Mouse (Mus musculus) G1E (cell line): ENCODE measurements at regions not wholly inside any gene's neighbourhood (a gene's known extent, or its start where the extent isn't known, plus 50 kb on each side); places are given as distances from the start of the nearest gene placed in this dataset.
"Not testable (repeated sequence)": the region's sequence is repeated elsewhere in the genome, so short reads cannot be mapped to it uniquely, and the experiment has no call there.

Experiments
- ATAC-seq: 2 replicates; pipeline ENCODE4 v1.8.0; 2016; ENCODE audit warnings: mild to moderate bottlenecking; ENCODE audit not compliant: insufficient number of reproducible peaks, poor library complexity, low FRiP score, severe bottlenecking; ENCODE audit errors: extremely low read depth
- DNase-seq: peaks from one replicate; pipeline ENCODE4 v3.0.0; 2012; ENCODE audit warnings: low spot score
- H3K27me3 ChIP-seq: 2 replicates; pipeline ENCODE4 v1.6.1; 2012; ENCODE audit warnings: mild to moderate bottlenecking, low read length, inconsistent platforms; ENCODE audit not compliant: insufficient read depth
- H3K36me3 ChIP-seq: replicated peaks from 2 replicates; pipeline ENCODE3; 2012; ENCODE audit warnings: mild to moderate bottlenecking, inconsistent platforms
- H3K4me1 ChIP-seq: 2 replicates; pipeline ENCODE4 v1.6.1; 2012; ENCODE audit warnings: low read depth, low read length, inconsistent platforms, mixed read lengths; ENCODE audit not compliant: insufficient read depth
- H3K4me3 ChIP-seq: 2 replicates; pipeline ENCODE4 v1.5.1; 2012; ENCODE audit warnings: low read depth, mild to moderate bottlenecking, inconsistent platforms, low read length, moderate library complexity, mixed read lengths
- H3K9me3 ChIP-seq: replicated peaks from 2 replicates; pipeline ENCODE4 v1.6.1; 2012; ENCODE audit warnings: inconsistent platforms
- CTCF ChIP-seq: IDR thresholded peaks from 2 replicates; pipeline ENCODE4 v1.5.1; 2012; ENCODE audit warnings: low read depth, low read length, inconsistent platforms, mixed read lengths
- GATA1 ChIP-seq: IDR thresholded peaks from 2 replicates; pipeline ENCODE4 v1.6.1; 2012; ENCODE audit warnings: borderline replicate concordance, low read length, inconsistent platforms, mixed read lengths
- GATA2 ChIP-seq: IDR thresholded peaks from 2 replicates; pipeline ENCODE4 v1.6.1; 2012; ENCODE audit warnings: low read depth, low read length, inconsistent platforms, borderline replicate concordance
- POLR2AphosphoS5 ChIP-seq: IDR thresholded peaks from 2 replicates; pipeline ENCODE4 v1.6.1; 2012; ENCODE audit warnings: low read depth, low read length, inconsistent platforms; ENCODE audit not compliant: insufficient replicate concordance
- TAL1 ChIP-seq: conservative IDR thresholded peaks from 2 replicates; pipeline ENCODE4 v1.6.1; 2012; ENCODE audit warnings: low read depth, low read length, inconsistent platforms, mixed read lengths

DNA sequence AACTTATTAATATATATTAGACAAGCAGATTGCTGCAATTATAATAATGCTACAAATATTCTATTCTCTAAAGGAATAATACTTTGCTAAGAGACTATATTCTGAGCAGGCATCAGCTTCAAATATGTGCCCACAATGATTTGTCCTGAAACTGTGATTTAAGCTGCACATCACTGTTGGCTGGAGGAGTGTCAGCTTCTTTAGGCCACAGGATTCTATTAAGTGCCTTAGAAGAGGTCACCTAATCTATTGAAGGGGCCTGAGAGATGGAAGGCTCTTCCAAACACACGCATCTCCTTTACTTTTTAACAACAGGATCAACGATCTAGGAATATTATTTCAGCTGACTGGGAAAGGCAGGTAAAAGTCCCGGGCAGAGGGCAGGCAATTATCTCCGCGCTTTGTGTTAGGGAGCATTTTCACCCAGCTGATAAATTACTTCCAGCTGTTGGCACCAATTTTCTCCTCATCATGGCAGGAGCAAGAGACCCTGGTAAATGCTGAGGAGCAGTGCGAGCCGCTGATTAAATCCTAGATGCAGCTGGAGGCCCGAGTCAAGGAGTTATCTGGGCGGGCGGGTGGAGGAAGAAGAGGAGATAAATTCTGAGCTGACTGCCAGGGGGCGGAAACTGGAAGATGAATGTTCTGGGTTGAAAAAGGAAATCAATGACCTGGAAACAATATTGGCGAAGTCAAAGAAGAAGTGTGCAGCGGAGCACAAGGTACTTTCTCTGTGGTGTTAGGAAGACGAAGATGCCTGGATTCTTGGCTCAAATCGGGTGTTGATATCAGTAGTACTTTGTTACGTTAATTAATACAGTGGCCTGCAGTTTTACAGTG lies 290.9 kb upstream of the Ift57 start:
- H3K27me3 ChIP-seq, result peaks cover 8% of the 10 kb centered on the region

DNA sequence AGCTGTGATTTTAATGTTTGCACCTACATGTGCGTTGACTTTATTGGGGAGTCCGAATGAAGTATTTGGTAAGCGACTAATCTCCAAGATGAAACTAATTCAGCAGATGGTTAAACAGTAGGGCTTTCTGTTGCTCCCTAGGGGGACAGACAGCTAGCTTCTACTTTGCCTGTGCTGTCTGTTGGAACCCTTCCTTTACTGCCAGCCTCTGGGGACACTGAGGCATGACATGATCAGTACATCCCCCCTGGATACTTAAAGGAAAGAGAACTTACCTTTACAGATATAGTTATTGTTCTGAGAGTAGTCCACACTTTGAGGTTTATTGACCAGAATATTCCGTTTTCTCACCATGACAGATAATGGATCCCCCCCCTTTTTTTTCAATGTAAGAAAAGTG lies 289.8 kb upstream of the Ift57 start:
- no peak overlapping the region for H3K4me3 ChIP-seq
- TF ChIP-seq GATA2 (no peak), GATA1 (no peak), TAL1 (no peak), CTCF (no peak), POLR2AphosphoS5 (no peak)
- H3K9me3 ChIP-seq, result no peaks in the 10 kb centered on the region
- no peaks in the 10 kb centered on the region for H3K36me3 ChIP-seq
- H3K27me3 ChIP-seq, result peaks cover 10% of the 10 kb centered on the region
- ATAC-seq, result no peak
- H3K4me1 ChIP-seq, result no peaks in the 10 kb centered on the region
- DNase-seq, result no peak

More for the DNA sequence above, 290.9 kb upstream of the Ift57 start:
- Histone ChIP-seq H3K4me3 (no peak overlapping the region), H3K4me1 (no peaks in the 10 kb centered on the region), H3K9me3 (no peaks in the 10 kb centered on the region), H3K36me3 (no peaks in the 10 kb centered on the region)
- TF ChIP-seq GATA1 (no peak), GATA2 (no peak), POLR2AphosphoS5 (no peak), TAL1 (no peak), CTCF (no peak)
- DNase-seq, result no peak
- ATAC-seq, result no peak

DNA sequence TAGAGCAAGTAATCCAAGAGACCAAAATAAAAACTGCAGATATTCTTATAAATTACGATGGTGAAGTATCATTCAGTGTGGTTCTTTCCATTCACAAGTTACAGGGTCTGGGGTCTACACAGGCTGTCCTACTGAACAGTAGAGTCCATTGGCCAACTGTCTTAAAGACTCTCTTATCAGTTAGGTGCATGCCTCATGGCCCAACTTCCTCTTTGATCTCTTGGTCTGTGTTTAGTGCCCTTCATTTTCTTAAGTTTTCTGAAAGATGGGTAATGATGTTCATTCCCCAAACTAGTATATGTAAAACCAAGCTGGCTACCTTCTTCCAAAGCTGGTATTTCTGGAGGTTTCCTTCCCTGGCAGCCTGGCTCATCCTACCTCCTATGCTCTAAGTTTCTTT lies 268.7 kb upstream of the Ift57 start:
- Histone ChIP-seq H3K9me3 (no peaks in the 10 kb centered on the region), H3K27me3 (0 out of 2 replicates have a peak, but pooled peaks cover 2% of the 10 kb centered on the region), H3K36me3 (no peaks in the 10 kb centered on the region), H3K4me1 (no peaks in the 10 kb centered on the region), H3K4me3 (no peak overlapping the region)
- ATAC-seq (no peak), DNase-seq (no peak)
- TF ChIP-seq CTCF (no peak), TAL1 (no peak), GATA1 (no peak), GATA2 (no peak), POLR2AphosphoS5 (no peak)

DNA sequence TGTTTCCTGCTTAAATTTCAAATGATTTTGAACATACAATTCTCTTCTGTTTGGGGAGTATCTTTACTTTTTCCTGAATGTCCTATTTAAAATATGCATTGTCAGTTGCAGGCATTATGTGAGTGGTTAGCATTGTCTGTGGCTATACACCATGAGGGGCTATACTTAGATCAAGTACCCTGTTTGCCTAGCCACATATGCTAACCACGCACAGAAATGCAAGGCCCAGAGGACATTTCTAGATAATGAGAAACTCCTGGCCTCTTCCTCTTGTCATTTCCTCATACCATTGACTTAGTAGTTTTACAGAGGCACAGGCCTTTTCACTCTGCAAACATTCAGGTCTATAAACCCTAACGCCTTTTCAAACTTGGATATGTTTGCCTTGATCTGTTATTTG lies 267.1 kb upstream of the Ift57 start:
- DNase-seq (no peak), ATAC-seq (no peak)
- Histone ChIP-seq H3K27me3 (0 out of 2 replicates have a peak, but pooled peaks cover 2% of the 10 kb centered on the region), H3K4me3 (no peak overlapping the region), H3K36me3 (no peaks in the 10 kb centered on the region), H3K4me1 (no peaks in the 10 kb centered on the region), H3K9me3 (no peaks in the 10 kb centered on the region)
- TF ChIP-seq GATA2 (no peak), POLR2AphosphoS5 (no peak), GATA1 (no peak), CTCF (no peak), TAL1 (no peak)

DNA sequence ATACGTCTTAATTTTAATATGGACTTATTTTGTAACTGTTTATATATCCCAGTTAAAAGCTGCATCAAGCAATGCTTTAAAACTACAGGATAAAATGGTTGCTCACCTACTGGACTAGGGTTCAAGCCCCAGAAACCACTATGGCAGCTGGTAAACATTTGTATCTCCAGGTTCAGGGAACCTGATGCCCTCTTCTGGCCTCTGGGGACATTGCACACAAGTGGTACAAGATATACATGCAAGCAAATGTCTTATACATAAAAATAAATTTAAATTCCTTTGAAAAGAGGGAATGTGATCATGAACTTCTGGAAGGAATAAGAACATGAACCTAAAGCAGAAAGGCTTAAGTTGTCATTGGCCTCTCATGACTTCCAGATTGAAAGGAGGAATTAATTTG lies 257.8 kb upstream of the Ift57 start:
- Histone ChIP-seq H3K36me3 (no peaks in the 10 kb centered on the region), H3K4me1 (no peaks in the 10 kb centered on the region), H3K27me3 (no peaks in the 10 kb centered on the region), H3K4me3 (no peak overlapping the region), H3K9me3 (no peaks in the 10 kb centered on the region)
- DNase-seq, result no peak
- TF ChIP-seq TAL1 (no peak), CTCF (0 out of 2 replicates have a peak, but pooled peaks have one; percentile 11)
- no peak for ATAC-seq

DNA sequence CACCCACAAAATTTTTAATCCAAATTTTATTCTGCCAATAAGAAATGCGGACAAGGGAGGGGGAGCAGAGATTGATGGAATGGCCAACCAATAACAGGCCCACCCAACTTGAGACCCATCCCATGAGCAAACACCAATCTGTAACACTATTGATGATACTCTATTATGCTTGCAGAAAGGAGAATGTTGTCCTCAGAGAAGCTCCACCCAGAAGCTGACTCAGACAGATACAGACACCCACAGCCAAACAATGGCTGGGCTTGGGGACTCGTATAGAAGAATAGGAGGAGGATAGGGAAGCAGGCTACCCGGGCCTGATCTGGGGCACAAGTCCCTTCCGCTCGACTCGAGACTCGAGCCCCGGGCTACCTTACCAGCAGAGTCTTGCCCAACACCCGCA lies 251.7 kb upstream of the Ift57 start:
- ATAC-seq, DNase-seq, H3K9me3 ChIP-seq, H3K4me3 ChIP-seq, H3K4me1 ChIP-seq, H3K36me3 ChIP-seq, H3K27me3 ChIP-seq: not testable (repeated sequence)
